Mouse (Mus musculus): ENCODE measurements at regions not wholly inside any gene's neighbourhood (a gene's known extent, or its start where the extent isn't known, plus 50 kb on each side); places are given as distances from the start of the nearest gene placed in this dataset.

DNA sequence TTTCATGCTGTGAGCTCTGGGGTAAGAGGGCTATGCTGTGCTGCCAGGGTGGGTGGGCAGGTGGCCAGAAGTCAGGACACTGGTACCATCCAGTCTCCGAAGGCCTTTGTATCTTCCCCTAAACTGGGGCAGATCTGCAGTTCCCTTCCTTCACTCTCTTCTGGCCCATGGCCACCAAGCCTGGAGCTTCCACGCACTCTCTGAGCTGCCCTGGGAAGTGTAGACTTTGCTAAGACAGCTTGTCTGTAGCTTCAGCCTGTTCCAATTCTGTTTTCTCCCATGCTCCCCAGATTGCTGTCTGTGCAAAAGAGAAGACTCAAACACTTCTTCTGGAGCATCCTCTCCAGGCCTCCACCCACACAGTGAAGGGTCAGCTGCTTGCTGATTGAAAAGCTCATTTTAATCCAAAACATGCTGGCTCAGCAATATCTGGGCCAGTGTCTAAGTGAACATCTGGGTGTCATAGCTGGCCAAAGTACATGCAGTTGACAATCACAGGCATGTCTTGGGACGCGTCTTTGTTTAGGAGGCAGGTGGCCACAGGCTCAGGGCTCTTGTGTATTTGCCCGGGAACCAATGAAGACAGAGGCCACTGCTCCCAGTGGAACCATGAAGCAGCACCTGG lies 72.0 kb downstream of the Gm11983 start:
- DNase-seq (ENCODE audit: low read depth), result no peak
- TF ChIP-seq CTCF (IDR thresholded peaks at IDR 0.05; ENCODE audit: borderline replicate concordance, extremely low read depth, insufficient read depth, insufficient read length) (no peak), POLR2A (IDR thresholded peaks at IDR 0.05; ENCODE audit: borderline replicate concordance, extremely low read depth, insufficient read depth, insufficient read length, poor library complexity, severe bottlenecking) (no peak)

DNA sequence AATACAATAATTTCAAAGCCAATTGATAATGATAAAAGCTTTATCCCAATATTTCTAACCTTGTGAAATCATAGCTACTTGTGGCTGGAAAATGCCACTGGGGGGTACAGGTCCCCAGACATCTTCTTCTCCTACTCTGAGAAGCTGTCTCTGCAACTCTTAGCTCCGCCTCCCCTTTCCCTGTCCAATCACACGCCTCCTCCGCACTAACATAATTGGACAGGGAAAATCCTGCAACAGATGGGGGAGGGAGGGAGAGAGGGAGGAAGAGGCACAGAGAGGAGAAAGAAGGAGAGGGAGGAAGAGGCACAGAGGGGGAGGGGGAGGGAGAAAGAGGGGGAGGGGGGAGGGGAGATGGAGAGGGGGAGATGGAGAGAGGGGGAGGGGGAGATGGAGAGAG lies 73.3 kb downstream of the Gm11983 start:
- no peak for TF ChIP-seq CTCF (IDR thresholded peaks at IDR 0.05; ENCODE audit: borderline replicate concordance, extremely low read depth, insufficient read depth, insufficient read length)
- no peak for TF ChIP-seq POLR2A (IDR thresholded peaks at IDR 0.05; ENCODE audit: borderline replicate concordance, extremely low read depth, insufficient read depth, insufficient read length, poor library complexity, severe bottlenecking)
- no peak for DNase-seq (ENCODE audit: low read depth)

DNA sequence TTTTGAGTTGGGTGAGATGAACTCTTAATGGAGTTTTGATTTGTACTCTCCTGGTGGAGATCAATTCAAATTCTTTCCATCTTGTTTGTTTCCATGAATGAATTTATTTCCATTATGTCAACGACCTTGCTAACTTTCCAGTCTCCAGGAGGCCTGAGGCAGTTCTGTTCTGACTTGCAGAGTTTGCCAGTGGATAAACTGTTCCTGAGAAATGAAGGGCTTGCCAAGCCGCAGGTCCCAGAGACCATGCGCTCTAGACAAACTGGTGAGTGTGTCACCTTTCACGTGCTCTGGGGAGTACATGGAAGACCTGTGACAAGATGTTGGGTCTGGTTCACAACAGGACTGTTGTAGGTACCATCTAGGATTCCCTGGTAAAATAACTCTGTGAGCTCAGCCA lies 74.5 kb downstream of the Gm11983 start:
- DNase-seq (ENCODE audit: low read depth), result no peak
- no peak for TF ChIP-seq CTCF (IDR thresholded peaks at IDR 0.05; ENCODE audit: borderline replicate concordance, extremely low read depth, insufficient read depth, insufficient read length)
- TF ChIP-seq POLR2A (IDR thresholded peaks at IDR 0.05; ENCODE audit: borderline replicate concordance, extremely low read depth, insufficient read depth, insufficient read length, poor library complexity, severe bottlenecking), result no peak

GRCm38 (mm10) chr11:6761876-6762628 lies 75.4 kb downstream of the Gm11983 start:
- peak; percentile 24 for DNase-seq (ENCODE audit: low read depth)
- TF ChIP-seq POLR2A (IDR thresholded peaks at IDR 0.05; ENCODE audit: borderline replicate concordance, extremely low read depth, insufficient read depth, insufficient read length, poor library complexity, severe bottlenecking) (no peak), CTCF (IDR thresholded peaks at IDR 0.05; ENCODE audit: borderline replicate concordance, extremely low read depth, insufficient read depth, insufficient read length) (no peak)

DNA sequence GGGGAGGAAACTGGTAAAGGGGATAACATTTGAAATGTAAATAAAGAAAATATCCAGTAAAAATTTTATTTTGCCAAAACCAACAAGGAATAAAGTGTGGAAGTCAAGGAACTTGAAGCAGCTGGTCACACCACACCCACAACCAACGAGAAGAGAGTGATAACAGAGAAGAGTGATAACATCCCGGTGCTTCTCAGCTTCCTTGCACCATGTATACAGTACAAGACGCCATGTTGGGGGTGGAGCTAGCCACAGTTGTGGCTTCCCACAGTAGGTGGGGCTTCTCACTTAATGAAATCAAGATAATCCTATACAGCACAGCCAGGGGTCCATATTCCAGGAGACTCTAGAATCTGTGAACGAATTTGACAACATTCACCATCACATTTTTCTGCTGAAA lies 77.9 kb downstream of the Gm11983 start:
- TF ChIP-seq POLR2A (IDR thresholded peaks at IDR 0.05; ENCODE audit: borderline replicate concordance, extremely low read depth, insufficient read depth, insufficient read length, poor library complexity, severe bottlenecking) (no peak), CTCF (IDR thresholded peaks at IDR 0.05; ENCODE audit: borderline replicate concordance, extremely low read depth, insufficient read depth, insufficient read length) (no peak)
- no peak for DNase-seq (ENCODE audit: low read depth)

DNA sequence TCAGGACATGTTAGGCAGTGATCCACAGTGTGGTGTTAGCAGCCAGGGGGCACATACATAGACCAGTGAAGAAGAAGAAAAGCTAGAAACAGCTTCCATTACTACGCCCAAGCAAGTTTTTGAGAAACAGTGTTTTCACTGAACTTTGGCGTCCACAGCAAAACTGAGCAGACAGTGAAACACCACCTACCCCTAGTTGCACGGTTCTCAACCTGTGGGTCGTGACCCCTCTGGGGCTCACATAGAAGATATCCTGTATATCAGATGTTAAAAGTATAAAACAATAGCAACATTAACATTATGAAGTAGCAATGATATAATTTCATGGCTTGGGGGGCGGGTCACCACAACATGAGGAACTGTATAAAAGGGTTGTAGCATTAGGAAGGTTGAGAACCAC lies 81.1 kb downstream of the Ramp3 start:
- TF ChIP-seq CTCF (IDR thresholded peaks at IDR 0.05; ENCODE audit: borderline replicate concordance, extremely low read depth, insufficient read depth, insufficient read length) (no peak), POLR2A (IDR thresholded peaks at IDR 0.05; ENCODE audit: borderline replicate concordance, extremely low read depth, insufficient read depth, insufficient read length, poor library complexity, severe bottlenecking) (no peak)
- no peak for DNase-seq (ENCODE audit: low read depth)

GRCm38 (mm10) chr11:6738581-6738980 lies 80.3 kb downstream of the Ramp3 start:
- DNase-seq (ENCODE audit: low read depth), result peak; percentile 19
- TF ChIP-seq POLR2A (IDR thresholded peaks at IDR 0.05; ENCODE audit: borderline replicate concordance, extremely low read depth, insufficient read depth, insufficient read length, poor library complexity, severe bottlenecking) (no peak), CTCF (IDR thresholded peaks at IDR 0.05; ENCODE audit: borderline replicate concordance, extremely low read depth, insufficient read depth, insufficient read length) (no peak)

DNA sequence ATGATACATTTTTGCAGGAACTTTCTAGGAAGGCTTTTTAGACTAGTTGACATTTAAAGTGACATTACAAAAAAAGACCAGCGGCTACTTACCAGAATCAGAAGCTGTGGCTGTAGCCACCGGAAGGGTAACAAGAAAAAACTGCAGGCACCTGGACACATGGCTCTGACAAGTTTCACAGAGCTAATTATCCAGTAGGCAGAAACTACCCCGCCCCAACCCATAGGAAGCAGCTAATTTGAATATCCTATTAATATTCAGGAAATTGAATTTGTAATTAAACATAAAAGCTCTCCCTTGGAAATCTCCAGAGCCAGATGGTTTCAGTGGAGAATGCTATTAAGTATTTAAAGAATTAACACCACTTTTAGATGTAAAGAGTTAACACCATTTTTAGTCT lies 79.8 kb downstream of the Ramp3 start:
- peak; percentile 48 for DNase-seq (ENCODE audit: low read depth)
- TF ChIP-seq POLR2A (IDR thresholded peaks at IDR 0.05; ENCODE audit: borderline replicate concordance, extremely low read depth, insufficient read depth, insufficient read length, poor library complexity, severe bottlenecking) (no peak), CTCF (IDR thresholded peaks at IDR 0.05; ENCODE audit: borderline replicate concordance, extremely low read depth, insufficient read depth, insufficient read length) (no peak)

GRCm38 (mm10) chr11:6734746-6735430 lies 76.6 kb downstream of the Ramp3 start:
- TF ChIP-seq CTCF (IDR thresholded peaks at IDR 0.05; ENCODE audit: borderline replicate concordance, extremely low read depth, insufficient read depth, insufficient read length) (no peak), POLR2A (IDR thresholded peaks at IDR 0.05; ENCODE audit: borderline replicate concordance, extremely low read depth, insufficient read depth, insufficient read length, poor library complexity, severe bottlenecking) (no peak)
- no peak for DNase-seq (ENCODE audit: low read depth)

- no peak for TF ChIP-seq CTCF (IDR thresholded peaks at IDR 0.05; ENCODE audit: borderline replicate concordance, extremely low read depth, insufficient read depth, insufficient read length)
- TF ChIP-seq POLR2A (IDR thresholded peaks at IDR 0.05; ENCODE audit: borderline replicate concordance, extremely low read depth, insufficient read depth, insufficient read length, poor library complexity, severe bottlenecking), result no peak
- peak; percentile 60 for DNase-seq (ENCODE audit: low read depth)
Measured at GRCm38 (mm10) chr11:6731505-6731904, 73.2 kb downstream of the Ramp3 start.

Measured in brain, embryonic 14.5 days (tissue).